Comparison of ENCODE assay signal across 19 mouse cellular contexts in genomic region chr7:130951004-130951403, GRCm38 (mm10). TPM values are rescaled to one million over a fixed set of nuclear protein-coding genes. Genes with fewer than 3 reads are reported as not detected.
DNase-seq lines count a peak whose midpoint lies in the region; ATAC-seq lines count a peak whose summit lies in the region.
"Had no signal": no experiment of that assay in that cellular context is flagged by ENCODE, and none has a peak within 500 bp of the region (broad histone marks: within the 10 kb centered on the region; RNA-seq: fewer than 3 reads in every experiment).

No protein-coding gene starts in this region.

- 74% methylated on average over 5 of the region's 5 CpGs for WGBS in heart, embryonic 13.5 days
- WGBS in kidney, embryonic 15.5 days, result 89% methylated on average over 5 of the region's 5 CpGs

- no peaks in the 10 kb centered on the region for H3K27me3 ChIP-seq in heart, embryonic 13.5 days (replicated peaks)
- H3K27me3 ChIP-seq in kidney, embryonic 15.5 days, result no peaks in the 10 kb centered on the region
- H3K27me3 ChIP-seq: hindbrain, embryonic 12.5 days; neural tube, embryonic 13.5 days had no signal

- no peak overlapping the region for H3K4me3 ChIP-seq in heart, embryonic 13.5 days
- no peak overlapping the region for H3K4me3 ChIP-seq in kidney, embryonic 15.5 days (replicated peaks)
- H3K4me3 ChIP-seq: forebrain, embryonic 10.5 days; hindbrain, embryonic 12.5 days; neural tube, embryonic 13.5 days had no signal

- DNase-seq in cerebellum, adult 11-12 months, result peak; percentile 49
- DNase-seq in cerebellum, adult 18-20 months, result no peak
- DNase-seq in heart, adult 18-20 months, result no peak
- peak; percentile 86 for DNase-seq in kidney, adult 9 months
- peak; percentile 59 for DNase-seq in testis, postnatal 14 days (ENCODE audit: low spot score)
- no peak for DNase-seq in testis, postnatal 10 days (ENCODE audit: low spot score)
- DNase-seq: adrenal gland, postnatal 14 days; cerebellum, postnatal 36 days; liver, postnatal 0 days; lung, postnatal 14 days; midbrain, embryonic 14.5 days; right cerebral cortex, postnatal 4 days had no signal

- no peak overlapping the region for H3K4me2 ChIP-seq in heart, embryonic 13.5 days
- no peak overlapping the region for H3K4me2 ChIP-seq in kidney, embryonic 15.5 days
- H3K4me2 ChIP-seq: hindbrain, embryonic 12.5 days; neural tube, embryonic 13.5 days had no signal

- 0 out of 2 replicates have a peak overlapping the region, but pooled peaks have one; percentile 48 for H3K27ac ChIP-seq in heart, embryonic 13.5 days (replicated peaks)
- H3K27ac ChIP-seq in kidney, embryonic 15.5 days, result no peak overlapping the region
- H3K27ac ChIP-seq: forebrain, embryonic 10.5 days; hindbrain, embryonic 12.5 days; neural tube, embryonic 13.5 days had no signal

- no peak for ATAC-seq in heart, embryonic 13.5 days (ENCODE audit: extremely low read depth, insufficient number of reproducible peaks, low FRiP score, low TSS enrichment)
- no peak for ATAC-seq in kidney, embryonic 15.5 days (replicated peaks; ENCODE audit: low FRiP score)
- ATAC-seq: liver, postnatal 0 days had no signal

- no peak overlapping the region for H3K9ac ChIP-seq in heart, embryonic 13.5 days
- H3K9ac ChIP-seq in kidney, embryonic 15.5 days, result no peak overlapping the region
- H3K9ac ChIP-seq: hindbrain, embryonic 12.5 days; liver, postnatal 0 days; neural tube, embryonic 13.5 days had no signal

- H3K36me3 ChIP-seq in heart, embryonic 13.5 days, result no peaks in the 10 kb centered on the region
- no peaks in the 10 kb centered on the region for H3K36me3 ChIP-seq in kidney, embryonic 15.5 days
- H3K36me3 ChIP-seq: forebrain, embryonic 10.5 days; hindbrain, embryonic 12.5 days; neural tube, embryonic 13.5 days had no signal

- H3K4me1 ChIP-seq in heart, embryonic 13.5 days, result peaks cover 60% of the 10 kb centered on the region
- H3K4me1 ChIP-seq in kidney, embryonic 15.5 days, result peaks cover 7% of the 10 kb centered on the region
- H3K4me1 ChIP-seq: hindbrain, embryonic 12.5 days had no signal

- H3K9me3 ChIP-seq in heart, embryonic 13.5 days, result 0 out of 2 replicates have a peak, but pooled peaks cover 4% of the 10 kb centered on the region
- H3K9me3 ChIP-seq in kidney, embryonic 15.5 days (replicated peaks), result no peaks in the 10 kb centered on the region
- H3K9me3 ChIP-seq: forebrain, embryonic 10.5 days; hindbrain, embryonic 12.5 days; neural tube, embryonic 13.5 days had no signal

RNA-seq across cellular contexts. Expression of gene Htra1, which starts 15.1 kb away (rescaled TPM):
- polyA plus RNA-seq in heart, embryonic 13.5 days (2015; fragmentation: Nextera tagmentation; extraction: Ambion mirVana), result 52.9 and 65.4 TPM in 2 replicates
- total RNA-seq in heart, adult 18-20 months (2021), result 100 to 1,000 TPM; 109 to 122 TPM
- 13.4 and 14.3 TPM in 2 replicates for polyA plus RNA-seq in kidney, embryonic 15.5 days (2015; fragmentation: Nextera tagmentation; extraction: Ambion mirVana)
- total RNA-seq: megakaryocyte, adult 5-6 weeks; MEL had no signal

Comparison
In these comparisons a context has a peak if more than half of its experiments do, and no peak if none do; other contexts are left out.
1. DNase-seq: peak in cerebellum, adult 11-12 months (single experiment), kidney, adult 9 months (single experiment) and testis, postnatal 14 days (single experiment); none in cerebellum, adult 18-20 months (0 of 2), heart, adult 18-20 months (0 of 2) and testis, postnatal 10 days (single experiment).